Mouse (Mus musculus) neural tube, embryonic 11.5 days (tissue): ENCODE measurements at regions not wholly inside any gene's neighbourhood (a gene's known extent, or its start where the extent isn't known, plus 50 kb on each side); places are given as distances from the start of the nearest gene placed in this dataset.
A peak's percentile ranks its signal among the peaks of the same experiment; 100 is the strongest.
"Not testable (repeated sequence)": the region's sequence is repeated elsewhere in the genome, so short reads cannot be mapped to it uniquely, and the experiment has no call there.

ENCODE experiments used
- ATAC-seq: fragments of 200-750 bp; cut with Nextera tagmentation; 2 replicates; pipeline ENCODE4 v1.8.0; 2017; ENCODE audit warnings: moderate number of reproducible peaks, mild to moderate bottlenecking, moderate TSS enrichment, moderate library complexity; ENCODE audit not compliant: insufficient read depth, low FRiP score, low TSS enrichment
- DNase-seq: peaks from one replicate; pipeline ENCODE4 v3.0.0-alpha.2; 2015; ENCODE audit warnings: low spot score
- H3K27ac ChIP-seq: fragments of 300-500 bp; sonication (generic); 2 replicates; pipeline ENCODE4 v1.5.1; 2014; ENCODE audit warnings: low read depth, mild to moderate bottlenecking, low read length
- H3K27me3 ChIP-seq: fragments of 300-500 bp; sonication (generic); 2 replicates; pipeline ENCODE4 v1.6.1; 2014; ENCODE audit warnings: mild to moderate bottlenecking, low read length, mixed read lengths; ENCODE audit not compliant: control insufficient read depth, insufficient read depth
- H3K36me3 ChIP-seq: fragments of 300-500 bp; sonication (generic); 2 replicates; pipeline ENCODE4 v1.6.1; 2014; ENCODE audit warnings: mild to moderate bottlenecking, low read length, moderate library complexity, mixed read lengths; ENCODE audit not compliant: control insufficient read depth, insufficient read depth
- H3K4me1 ChIP-seq: fragments of 300-500 bp; sonication (generic); 2 replicates; pipeline ENCODE4 v1.6.1; 2014; ENCODE audit warnings: low read length, mixed read lengths; ENCODE audit not compliant: control insufficient read depth, insufficient read depth
- H3K4me2 ChIP-seq: fragments of 300-500 bp; sonication (generic); 2 replicates; pipeline ENCODE4 v1.6.1; 2014; ENCODE audit warnings: low read depth, mild to moderate bottlenecking, moderate library complexity
- H3K4me3 ChIP-seq: fragments of 300-500 bp; sonication (generic); 2 replicates; pipeline ENCODE4 v1.5.1; 2014; ENCODE audit warnings: low read depth, low read length
- H3K9ac ChIP-seq: fragments of 300-500 bp; sonication (generic); 2 replicates; pipeline ENCODE4 v1.6.1; 2014; ENCODE audit warnings: mild to moderate bottlenecking, low read length
- H3K9me3 ChIP-seq: fragments of 300-500 bp; sonication (generic); 2 replicates; pipeline ENCODE4 v1.6.1; 2016; ENCODE audit warnings: low read length; ENCODE audit not compliant: control insufficient read depth
- WGBS: fragments of 180-500 bp; shearing (Covaris S2); extraction: QIAGEN DNeasy Blood & Tissue Kit; methylation state at CpG from one replicate; pipeline ENCODE4 v1.1.7; 2014; 5-methylcytosine and 5-hydroxymethylcytosine counted together

DNA sequence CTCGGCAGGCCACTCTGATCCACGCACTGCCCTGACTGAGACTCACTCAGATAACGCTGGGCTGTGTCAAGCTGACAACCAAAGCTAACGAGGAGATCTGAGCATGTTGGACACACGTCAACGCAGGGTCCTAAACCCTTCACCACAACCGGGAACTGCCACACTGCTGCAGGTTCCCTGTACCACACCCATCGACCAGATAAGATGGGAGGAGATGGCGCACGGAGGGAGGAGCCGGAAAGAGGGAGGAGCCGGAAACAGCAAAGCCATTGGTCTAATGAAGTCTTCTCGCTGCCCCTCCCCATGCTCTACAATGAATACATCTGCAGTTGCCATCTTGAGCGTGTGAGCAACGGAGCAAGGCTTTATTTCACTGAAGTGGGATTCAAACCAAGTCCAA, 182.9 kb upstream of the Rpl38 start:
- H3K9me3 ChIP-seq, result no peaks in the 10 kb centered on the region
- no peak for ATAC-seq

DNA sequence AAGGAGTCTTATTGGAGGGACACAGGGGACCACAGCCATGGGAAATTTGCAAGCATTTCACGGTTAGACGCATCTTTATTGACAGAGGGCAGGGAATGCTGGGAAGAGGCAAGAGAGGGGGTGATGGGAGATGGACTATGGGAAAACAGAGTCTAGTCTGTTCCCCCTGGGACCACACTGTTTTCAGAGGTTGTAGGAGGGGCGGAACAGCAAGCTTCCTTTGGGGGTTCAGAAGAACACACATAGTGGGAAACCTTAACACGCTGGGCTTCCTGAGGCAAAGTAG, 183.7 kb upstream of the Rpl38 start:
- Histone ChIP-seq H3K4me2 (no peak overlapping the region), H3K27ac (no peak overlapping the region), H3K9me3 (no peaks in the 10 kb centered on the region), H3K27me3 (no peaks in the 10 kb centered on the region), H3K9ac (no peak overlapping the region), H3K4me1 (peaks cover 6% of the 10 kb centered on the region; the same call in 1 of the 2 replicates), H3K36me3 (no peaks in the 10 kb centered on the region), H3K4me3 (no peak overlapping the region)
- DNase-seq (no peak), ATAC-seq (no peak)
- WGBS, result 77% methylated on average over 4 of the region's 4 CpGs

More for the DNA sequence above, 182.9 kb upstream of the Rpl38 start:
- no peak overlapping the region for H3K27ac ChIP-seq
- 69% methylated on average over 15 of the region's 15 CpGs for WGBS
- no peaks in the 10 kb centered on the region for H3K27me3 ChIP-seq
- no peaks in the 10 kb centered on the region for H3K36me3 ChIP-seq
- H3K4me2 ChIP-seq, result no peak overlapping the region
- peaks cover 6% of the 10 kb centered on the region; the same call in 1 of the 2 replicates for H3K4me1 ChIP-seq
- H3K4me3 ChIP-seq, result no peak overlapping the region
- no peak overlapping the region for H3K9ac ChIP-seq
- DNase-seq, result no peak

DNA sequence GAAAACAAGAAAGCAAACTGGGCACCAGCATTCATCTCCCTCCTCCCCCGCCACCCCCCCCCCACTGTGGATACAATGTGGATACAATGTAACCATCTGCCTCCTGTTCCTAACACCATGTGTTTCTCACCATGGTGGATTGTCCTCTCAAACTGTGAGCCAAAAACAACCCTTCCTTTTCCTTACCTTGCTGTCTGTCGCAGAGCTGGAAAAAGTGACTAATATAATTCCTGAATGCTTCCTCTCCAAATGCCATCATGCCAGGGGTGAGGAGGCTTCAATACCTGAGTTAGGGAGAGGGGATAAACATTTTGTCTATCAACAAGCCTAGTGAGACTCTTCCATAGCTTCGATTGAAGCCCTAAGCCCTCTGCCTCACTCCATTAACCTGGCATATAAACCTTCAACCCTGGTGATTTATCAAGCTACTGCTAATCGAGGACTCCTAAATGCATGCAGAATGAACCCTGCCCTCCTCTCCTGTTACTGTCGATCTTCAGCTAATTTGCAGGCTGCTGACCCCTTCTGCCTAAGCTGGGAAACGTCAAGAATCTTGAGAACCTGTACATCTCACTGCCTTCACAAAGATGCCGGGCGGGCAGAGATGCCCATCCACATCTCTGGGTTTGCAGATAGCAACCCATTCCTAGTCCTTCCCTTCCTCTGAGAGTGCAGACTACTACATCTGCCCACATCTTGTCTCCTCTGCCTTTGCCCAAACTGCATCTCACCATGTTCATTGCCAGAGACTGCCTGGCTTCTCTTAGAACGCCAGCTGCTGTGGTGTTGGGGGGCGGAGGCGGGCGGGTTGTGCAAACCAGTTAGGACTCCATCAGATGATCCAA, 184.3 kb upstream of the Rpl38 start:
- Histone ChIP-seq H3K4me3 (no peak overlapping the region), H3K4me2 (no peak overlapping the region), H3K27ac (no peak overlapping the region), H3K4me1 (peaks cover 6% of the 10 kb centered on the region; the same call in 1 of the 2 replicates), H3K9me3 (no peaks in the 10 kb centered on the region), H3K27me3 (no peaks in the 10 kb centered on the region), H3K36me3 (no peaks in the 10 kb centered on the region), H3K9ac (no peak overlapping the region)
- no peak for DNase-seq
- WGBS, result 70% methylated on average over 12 of the region's 12 CpGs
- ATAC-seq, result no peak

DNA sequence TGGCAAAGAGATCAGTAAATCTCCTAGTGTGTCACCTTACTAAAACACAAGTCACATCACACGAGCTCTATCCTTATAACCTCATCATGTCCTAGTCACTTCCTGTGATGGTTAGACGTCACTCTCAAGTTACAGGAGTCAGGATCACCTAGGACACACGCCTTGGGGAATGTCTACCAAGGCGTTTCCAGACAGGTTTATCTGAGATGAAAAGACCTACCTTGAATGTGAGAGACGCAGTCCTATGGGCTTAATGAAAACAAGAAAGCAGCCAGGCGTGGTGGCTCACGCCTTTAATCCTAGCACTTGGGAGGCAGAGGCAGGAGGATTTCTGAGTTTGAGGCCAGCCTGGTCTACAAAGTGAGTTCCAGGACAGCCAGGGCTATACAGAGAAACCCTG, 185.0 kb upstream of the Rpl38 start:
- not testable (repeated sequence) for H3K9me3 ChIP-seq, H3K4me2 ChIP-seq, H3K4me3 ChIP-seq, DNase-seq, ATAC-seq, H3K4me1 ChIP-seq, H3K27me3 ChIP-seq, H3K9ac ChIP-seq, H3K27ac ChIP-seq, H3K36me3 ChIP-seq
- WGBS, result 86% methylated on average over 7 of the region's 7 CpGs

DNA sequence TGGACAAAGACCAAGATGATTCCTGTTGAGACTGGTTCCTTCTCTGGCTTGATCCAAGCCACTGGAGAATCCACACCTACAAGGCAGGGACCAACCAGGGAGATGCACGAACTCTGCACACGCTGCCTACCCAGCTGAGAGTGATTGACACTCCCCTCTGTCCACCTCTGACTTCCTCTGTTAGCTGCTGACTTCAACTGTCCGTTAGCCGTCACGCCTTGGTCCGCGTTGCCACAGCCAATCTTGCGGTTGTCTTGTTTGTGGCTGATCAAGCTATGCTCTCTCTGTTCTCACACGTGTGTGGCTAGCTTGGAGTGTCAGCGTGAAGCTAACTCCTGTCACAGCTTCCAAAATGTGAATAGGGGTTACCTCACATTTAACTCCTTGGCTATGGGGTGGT, 186.3 kb upstream of the Rpl38 start:
- Histone ChIP-seq H3K9ac (no peak overlapping the region), H3K27ac (no peak overlapping the region), H3K4me3 (no peak overlapping the region), H3K4me2 (no peak overlapping the region), H3K36me3 (no peaks in the 10 kb centered on the region), H3K9me3 (no peaks in the 10 kb centered on the region), H3K4me1 (peaks cover 6% of the 10 kb centered on the region; the same call in 1 of the 2 replicates), H3K27me3 (no peaks in the 10 kb centered on the region)
- DNase-seq, result no peak
- WGBS, result 77% methylated on average over 10 of the region's 10 CpGs
- ATAC-seq, result no peak

DNA sequence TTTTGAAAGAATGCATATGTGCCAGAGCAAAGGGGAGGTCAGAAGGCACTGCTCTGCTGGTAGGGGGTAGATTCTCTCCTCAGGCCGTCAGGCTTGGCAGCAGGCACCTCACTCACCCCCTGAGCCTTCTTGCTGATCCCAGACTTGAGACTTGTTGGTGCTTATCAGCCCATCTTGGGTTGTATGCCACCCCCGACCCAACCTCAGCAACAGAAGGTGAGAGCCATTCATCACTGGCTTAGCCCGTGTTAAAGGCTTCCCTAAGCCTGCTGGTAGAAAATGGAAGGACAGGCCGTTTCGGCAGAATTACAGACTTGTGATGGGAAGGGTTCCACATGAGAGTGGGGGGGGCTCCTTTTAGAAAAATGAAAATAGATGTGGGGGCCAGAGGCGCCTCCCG, 187.3 kb upstream of the Rpl38 start:
- WGBS, result 69% methylated on average over 7 of the region's 7 CpGs
- DNase-seq, result no peak
- Histone ChIP-seq H3K4me3 (no peak overlapping the region), H3K9ac (no peak overlapping the region), H3K4me1 (peaks cover 6% of the 10 kb centered on the region; the same call in 1 of the 2 replicates), H3K27ac (no peak overlapping the region), H3K27me3 (no peaks in the 10 kb centered on the region), H3K9me3 (no peaks in the 10 kb centered on the region), H3K4me2 (no peak overlapping the region), H3K36me3 (no peaks in the 10 kb centered on the region)
- ATAC-seq, result no peak

DNA sequence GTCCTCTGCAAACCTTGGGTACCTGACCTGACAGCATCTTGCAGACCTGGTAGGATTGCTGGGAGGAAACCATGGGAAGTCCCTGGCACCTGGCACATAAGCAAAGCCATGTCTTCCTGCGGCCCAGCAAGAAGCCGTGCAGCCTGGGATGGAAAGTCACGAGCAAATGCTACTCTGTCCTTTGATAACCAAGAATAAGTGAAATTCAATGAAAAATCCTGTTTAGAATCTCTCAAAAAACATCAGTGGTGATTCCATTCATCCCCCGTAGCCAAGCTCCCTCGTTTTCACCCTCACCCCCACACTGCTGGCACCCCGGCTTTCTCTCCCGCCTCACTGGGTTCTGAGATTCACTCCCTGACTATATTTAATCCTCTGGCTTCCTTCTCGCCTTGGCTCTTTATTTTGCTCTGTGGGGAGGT, 188.2 kb upstream of the Rpl38 start:
- H3K9me3 ChIP-seq, result no peaks in the 10 kb centered on the region
- DNase-seq (no peak), ATAC-seq (no peak)
- no peak overlapping the region for H3K4me2 ChIP-seq
- H3K36me3 ChIP-seq, result no peaks in the 10 kb centered on the region
- no peak overlapping the region for H3K4me3 ChIP-seq
- no peak overlapping the region for H3K9ac ChIP-seq
- peaks cover 6% of the 10 kb centered on the region; the same call in 1 of the 2 replicates for H3K4me1 ChIP-seq
- no peaks in the 10 kb centered on the region for H3K27me3 ChIP-seq
- no peak overlapping the region for H3K27ac ChIP-seq
- WGBS, result 83% methylated on average over 8 of the region's 8 CpGs

DNA sequence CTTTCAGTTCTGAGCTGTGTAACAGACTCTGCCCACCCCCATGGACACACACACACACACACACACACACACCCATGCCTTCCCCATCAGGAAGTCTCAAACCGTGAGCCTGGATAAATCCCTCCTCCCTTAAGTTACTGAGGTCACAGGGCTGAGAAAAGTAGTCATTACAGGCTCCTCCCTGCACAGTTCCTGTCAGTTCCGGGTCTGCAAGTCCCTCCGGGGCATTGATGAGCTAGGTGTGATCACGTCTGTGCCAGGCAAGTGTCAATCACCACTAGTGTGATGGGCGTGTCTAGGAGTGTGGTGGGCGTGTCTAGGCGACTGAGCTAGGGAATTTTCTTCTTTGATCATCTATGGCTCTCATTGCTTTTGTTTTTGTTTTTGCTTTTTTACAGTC, 189.6 kb upstream of the Rpl38 start:
- H3K4me3 ChIP-seq, result no peak overlapping the region
- no peaks in the 10 kb centered on the region for H3K27me3 ChIP-seq
- no peaks in the 10 kb centered on the region for H3K36me3 ChIP-seq
- H3K27ac ChIP-seq, result no peak overlapping the region
- 0 out of 2 replicates have a peak overlapping the region, but pooled peaks have one; percentile 7 for H3K4me2 ChIP-seq
- ATAC-seq (no peak), DNase-seq (no peak)
- 10% methylated on average over 7 of the region's 7 CpGs for WGBS
- no peak overlapping the region for H3K9ac ChIP-seq
- no peaks in the 10 kb centered on the region for H3K9me3 ChIP-seq
- no peaks in the 10 kb centered on the region for H3K4me1 ChIP-seq

DNA sequence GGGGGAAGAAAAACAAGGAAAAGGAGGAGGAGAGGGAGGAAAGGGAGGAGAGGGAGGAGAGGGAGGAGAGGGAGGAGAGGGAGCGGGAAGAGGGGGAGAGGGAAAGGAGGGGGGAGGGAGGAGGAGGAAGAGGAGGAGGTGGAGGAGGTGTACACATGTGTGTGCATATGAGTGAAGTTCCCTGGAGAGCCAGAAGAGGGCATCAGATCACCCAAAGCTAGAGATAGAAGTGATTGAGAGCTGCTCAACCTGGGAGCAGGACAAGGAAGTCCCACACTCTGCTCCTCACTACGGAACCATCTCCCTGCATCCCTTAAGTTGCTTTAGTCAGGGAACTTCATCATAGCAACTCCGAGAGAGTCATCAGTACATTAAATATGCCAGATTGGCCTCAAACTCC, 191.0 kb upstream of the Rpl38 start:
- H3K27ac ChIP-seq, result no peak overlapping the region
- H3K4me3 ChIP-seq, result no peak overlapping the region
- H3K36me3 ChIP-seq, result no peaks in the 10 kb centered on the region
- H3K27me3 ChIP-seq, result no peaks in the 10 kb centered on the region
- peaks cover 10% of the 10 kb centered on the region; the same call in 1 of the 2 replicates for H3K4me1 ChIP-seq
- WGBS, result 71% methylated on average over 3 of the region's 3 CpGs
- DNase-seq, result no peak
- no peaks in the 10 kb centered on the region for H3K9me3 ChIP-seq
- no peak overlapping the region for H3K4me2 ChIP-seq
- H3K9ac ChIP-seq, result no peak overlapping the region
- ATAC-seq, result no peak
